Mouse (Mus musculus) intestine, embryonic 14.5 days (tissue): Measurements from ENCODE around the gene 1600014C23Rik. TPM values are rescaled to one million over a fixed set of nuclear protein-coding genes. Genes with fewer than 3 reads are reported as not detected.
A peak's percentile ranks its signal among the peaks of the same experiment; 100 is the strongest.

Experiments used
- ATAC-seq: fragments of 200-750 bp; cut with Nextera tagmentation; replicated peaks from 2 replicates; pipeline ENCODE4 v1.8.0; 2017; ENCODE audit warnings: low read depth, moderate number of reproducible peaks, moderate TSS enrichment, moderate library complexity; ENCODE audit not compliant: low FRiP score, low TSS enrichment
- DNase-seq: peaks from one replicate; pipeline ENCODE4 v3.0.0-alpha.2; 2018; ENCODE audit warnings: low spot score
- H3K27ac ChIP-seq: fragments of 300-500 bp; sonication (generic); 2 replicates; pipeline ENCODE4 v1.5.1; 2014; ENCODE audit warnings: low read depth, mild to moderate bottlenecking, control low read depth
- H3K27me3 ChIP-seq: fragments of 300-500 bp; sonication (generic); replicated peaks from 2 replicates; pipeline ENCODE4 v1.6.1; 2014; ENCODE audit warnings: low read length, control low read depth; ENCODE audit not compliant: control insufficient read depth, insufficient read depth
- H3K36me3 ChIP-seq: fragments of 300-500 bp; sonication (generic); 2 replicates; pipeline ENCODE4 v1.6.1; 2014; ENCODE audit warnings: low read length, control low read depth; ENCODE audit not compliant: control insufficient read depth, insufficient read depth
- H3K4me1 ChIP-seq: fragments of 300-500 bp; sonication (generic); replicated peaks from 2 replicates; pipeline ENCODE4 v1.6.1; 2014; ENCODE audit warnings: low read length, control low read depth, mixed read lengths; ENCODE audit not compliant: control insufficient read depth, insufficient read depth
- H3K4me2 ChIP-seq: fragments of 300-500 bp; sonication (generic); 2 replicates; pipeline ENCODE4 v1.6.1; 2014; ENCODE audit warnings: low read length
- H3K4me3 ChIP-seq: fragments of 300-500 bp; sonication (generic); 2 replicates; pipeline ENCODE4 v1.5.1; 2014; ENCODE audit warnings: low read depth, low read length, control low read depth, mixed read lengths
- H3K9ac ChIP-seq: fragments of 300-500 bp; sonication (generic); 2 replicates; pipeline ENCODE4 v1.6.1; 2014; ENCODE audit warnings: mild to moderate bottlenecking, low read length
- H3K9me3 ChIP-seq: fragments of 300-500 bp; sonication (generic); 2 replicates; pipeline ENCODE4 v1.6.1; 2016; ENCODE audit warnings: low read length, control low read depth; ENCODE audit not compliant: control insufficient read depth
- WGBS: fragments of 180-500 bp; shearing (Covaris S2); extraction: QIAGEN DNeasy Blood & Tissue Kit; methylation state at CpG from one replicate; pipeline ENCODE4 v1.1.7; 2014; 5-methylcytosine and 5-hydroxymethylcytosine counted together
- polyA plus RNA-seq: library from polyadenylated mRNA; unstranded; fragments of >200 nt; fragmentation: Nextera tagmentation; extraction: Ambion mirVana; gene quantifications from 2 replicates; pipeline ENCODE4 v1.2.1, GENCODE M21; 2014

The 1600014C23Rik gene
- polyA plus RNA-seq, 1 experiment from 2014 or later = not detected

DNA sequence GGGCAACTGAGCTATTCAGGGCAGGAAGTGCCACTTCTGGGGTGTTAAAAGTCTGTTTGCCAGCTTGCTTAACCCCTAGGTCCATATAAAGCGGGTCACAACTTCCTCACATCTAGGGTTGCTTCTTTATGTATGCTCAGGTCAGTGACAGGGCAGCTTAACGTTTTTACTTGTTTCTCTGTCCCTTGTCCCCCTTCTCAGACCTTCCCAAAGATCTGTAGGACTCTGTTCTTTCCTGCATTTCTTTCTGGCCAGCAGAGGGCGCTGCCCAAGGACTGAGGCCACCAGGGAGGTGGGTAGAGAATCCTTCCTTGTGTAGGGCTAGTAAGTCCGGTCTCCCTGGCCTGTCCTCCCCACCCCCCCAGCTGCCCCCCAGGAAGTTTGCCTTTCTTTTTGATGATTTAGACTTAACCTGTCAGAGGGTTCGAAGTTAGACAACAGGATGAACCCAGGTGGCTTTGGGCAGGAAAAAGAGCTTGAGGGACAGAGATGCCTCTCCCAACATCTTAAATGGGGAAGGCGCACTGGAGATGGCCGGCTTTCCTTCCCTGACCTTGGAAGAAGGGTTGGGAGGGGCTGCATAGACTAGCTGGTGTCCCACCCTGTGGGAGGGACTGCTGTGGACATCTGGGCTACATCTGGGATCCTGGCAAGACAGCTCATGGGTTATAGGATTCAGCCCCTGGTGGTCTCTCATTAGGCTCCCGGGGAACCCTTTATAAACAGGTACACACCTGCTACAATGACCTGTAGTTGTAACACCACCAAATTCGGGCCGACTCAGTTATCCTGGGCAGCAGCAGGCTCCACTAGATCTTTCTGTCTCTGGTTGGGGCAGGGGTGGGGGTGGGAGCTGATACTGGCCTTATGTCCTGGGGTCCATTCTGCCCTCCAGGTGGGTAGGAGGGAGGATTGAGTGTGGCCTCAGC lies 2.0 kb upstream of the 1600014C23Rik start:
- peaks cover 34% of the 10 kb centered on the region for H3K4me1 ChIP-seq
- H3K4me2 ChIP-seq = peak overlapping the region; percentile 66
- H3K9me3 ChIP-seq = no peaks in the 10 kb centered on the region
- peak; percentile 46 for ATAC-seq
- H3K4me3 ChIP-seq = peak overlapping the region; percentile 41
- no peaks in the 10 kb centered on the region for H3K36me3 ChIP-seq
- peak overlapping the region; percentile 55 for H3K9ac ChIP-seq
- 9% methylated on average over 10 of the region's 10 CpGs for WGBS
- H3K27ac ChIP-seq = peak overlapping the region; percentile 95
- H3K27me3 ChIP-seq = no peaks in the 10 kb centered on the region
- peak; percentile 95 for DNase-seq

DNA sequence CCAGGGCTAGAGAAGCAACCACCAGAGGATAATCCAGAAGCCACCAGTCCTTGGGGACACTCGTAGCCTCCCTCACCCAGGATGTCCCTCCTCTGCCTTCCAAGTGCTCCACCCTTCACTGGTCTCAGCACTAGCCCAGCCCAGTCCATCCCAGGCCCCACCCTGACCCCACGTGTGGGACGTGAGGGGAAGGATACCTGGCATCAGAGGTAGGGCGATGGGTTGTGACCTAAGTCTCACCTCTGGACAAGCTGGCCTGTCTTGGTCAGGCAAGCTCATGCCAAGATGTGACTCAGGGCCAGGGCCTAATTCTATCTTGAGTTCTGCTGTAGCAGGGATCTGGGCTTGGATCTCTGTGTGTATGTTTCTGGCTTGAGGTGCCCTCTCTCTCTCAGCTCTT lies 1.2 kb upstream of the 1600014C23Rik start:
- H3K36me3 ChIP-seq = no peaks in the 10 kb centered on the region
- H3K4me1 ChIP-seq = peaks cover 34% of the 10 kb centered on the region
- peak; percentile 63 for DNase-seq
- H3K4me3 ChIP-seq = no peak overlapping the region
- H3K9ac ChIP-seq = no peak overlapping the region
- WGBS = 86% methylated on average over 4 of the region's 4 CpGs
- peak overlapping the region; percentile 47; the same call in 1 of the 2 replicates for H3K27ac ChIP-seq
- no peaks in the 10 kb centered on the region for H3K9me3 ChIP-seq
- no peak overlapping the region for H3K4me2 ChIP-seq
- H3K27me3 ChIP-seq = no peaks in the 10 kb centered on the region
- ATAC-seq = no peak

DNA sequence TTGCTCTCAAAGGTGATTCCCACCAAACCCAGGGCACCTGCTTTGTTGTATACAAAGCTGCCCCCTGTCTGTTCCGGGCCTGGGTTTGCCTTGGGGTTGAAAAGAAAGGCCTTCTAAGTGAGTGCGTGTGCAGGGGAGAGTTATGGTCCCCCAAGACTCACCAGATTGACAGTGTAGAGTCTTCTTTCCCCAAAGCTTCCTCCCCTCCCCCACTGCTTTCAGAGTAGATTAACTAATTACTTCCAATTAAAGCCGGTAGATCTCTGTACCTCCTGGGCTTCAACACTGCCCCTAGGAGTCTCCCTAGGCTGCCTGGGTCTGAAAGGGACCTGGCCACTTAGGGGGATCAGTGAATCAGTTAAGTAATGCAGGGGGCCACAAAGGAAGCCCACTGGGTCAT lies 689 bp upstream of the 1600014C23Rik start:
- Histone ChIP-seq H3K4me2 (peak overlapping the region; percentile 68), H3K36me3 (no peaks in the 10 kb centered on the region), H3K9ac (peak overlapping the region; percentile 44; the same call in 1 of the 2 replicates), H3K4me3 (peak overlapping the region; percentile 29; the same call in 1 of the 2 replicates), H3K27me3 (no peaks in the 10 kb centered on the region), H3K4me1 (peaks cover 34% of the 10 kb centered on the region), H3K27ac (0 out of 2 replicates have a peak overlapping the region, but pooled peaks have one; percentile 14), H3K9me3 (no peaks in the 10 kb centered on the region)
- no peak for ATAC-seq
- DNase-seq = no peak
- WGBS = 21% methylated on average over 3 of the region's 3 CpGs

DNA sequence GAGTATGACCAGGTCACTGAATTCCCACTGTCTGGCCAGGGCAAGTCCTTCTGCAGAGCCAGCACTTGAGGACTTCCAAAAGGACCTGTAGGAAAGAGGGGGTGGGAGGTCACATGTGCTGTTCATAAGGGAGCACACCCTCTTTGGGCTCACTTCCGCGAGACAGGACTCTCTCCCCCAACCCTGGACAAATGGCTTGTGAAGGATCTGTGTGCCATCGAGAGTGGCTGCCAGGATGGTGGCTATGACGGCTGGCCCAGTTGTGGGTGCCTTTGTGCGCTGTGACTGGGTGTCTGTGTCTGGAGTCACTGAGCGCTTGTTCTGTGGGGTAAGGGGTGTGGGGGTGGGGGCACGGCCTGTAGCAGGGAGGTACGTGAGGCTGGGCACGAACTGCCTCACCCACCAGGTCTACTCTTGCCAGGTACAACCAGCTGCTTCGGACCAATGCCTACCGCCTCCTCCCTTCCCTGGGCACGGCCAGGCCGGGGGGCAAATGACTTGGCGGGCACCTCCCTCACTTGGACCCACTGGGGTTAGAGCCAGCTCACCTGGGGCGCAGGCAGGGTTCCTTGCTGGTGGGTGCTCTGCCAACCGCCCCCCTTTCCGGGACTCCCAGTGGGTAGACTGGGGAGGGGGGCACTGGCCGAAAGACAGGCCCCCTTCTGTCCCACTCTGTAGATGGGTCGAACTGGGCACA lies 458 bp downstream of the 1600014C23Rik start:
- 72% methylated on average over 19 of the region's 19 CpGs for WGBS
- no peak for DNase-seq
- Histone ChIP-seq H3K9me3 (no peaks in the 10 kb centered on the region), H3K9ac (peak overlapping the region; percentile 44), H3K27me3 (no peaks in the 10 kb centered on the region), H3K4me2 (peak overlapping the region; percentile 68), H3K27ac (no peak overlapping the region), H3K36me3 (no peaks in the 10 kb centered on the region), H3K4me1 (peaks cover 34% of the 10 kb centered on the region), H3K4me3 (peak overlapping the region; percentile 29)
- no peak for ATAC-seq

DNA sequence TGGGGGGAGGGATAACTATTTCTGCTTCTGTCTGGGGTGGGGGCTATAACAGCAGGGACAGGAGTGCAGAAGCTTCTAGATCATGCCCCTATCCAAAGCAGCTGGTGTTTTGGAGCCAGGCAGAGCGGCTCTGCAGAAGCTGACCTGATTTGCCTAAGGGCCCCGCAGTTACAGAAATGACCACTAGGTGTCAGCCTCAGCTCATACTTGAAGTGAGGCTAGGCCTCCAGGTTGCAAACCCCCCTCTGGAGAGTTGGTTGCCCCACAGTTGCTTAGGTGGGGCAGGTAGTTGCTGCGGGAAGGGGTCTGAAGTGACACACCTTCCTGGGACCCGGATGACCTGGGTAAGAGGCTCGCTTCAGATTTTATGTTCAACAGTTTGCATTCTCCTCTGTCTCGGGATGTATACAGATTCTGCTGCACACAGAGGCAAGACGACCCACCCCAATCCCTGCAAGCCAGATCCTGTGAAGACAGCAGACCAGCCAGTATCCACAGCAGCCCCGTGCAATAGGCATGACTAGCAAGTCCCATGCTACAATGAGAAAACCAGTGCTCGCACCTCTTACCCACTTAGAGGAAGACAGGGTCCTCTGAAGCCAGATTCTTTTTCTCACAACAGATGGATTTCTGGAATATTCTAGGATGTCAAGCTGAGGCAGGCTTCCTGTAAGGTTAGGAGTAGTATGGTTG lies 2.3 kb downstream of the 1600014C23Rik start:
- Histone ChIP-seq H3K9me3 (no peaks in the 10 kb centered on the region), H3K4me3 (no peak overlapping the region), H3K9ac (no peak overlapping the region), H3K27me3 (no peaks in the 10 kb centered on the region), H3K4me1 (peaks cover 31% of the 10 kb centered on the region), H3K27ac (no peak overlapping the region), H3K4me2 (no peak overlapping the region), H3K36me3 (no peaks in the 10 kb centered on the region)
- ATAC-seq = no peak
- WGBS = 25% methylated on average over 9 of the region's 9 CpGs
- DNase-seq = peak; percentile 98

DNA sequence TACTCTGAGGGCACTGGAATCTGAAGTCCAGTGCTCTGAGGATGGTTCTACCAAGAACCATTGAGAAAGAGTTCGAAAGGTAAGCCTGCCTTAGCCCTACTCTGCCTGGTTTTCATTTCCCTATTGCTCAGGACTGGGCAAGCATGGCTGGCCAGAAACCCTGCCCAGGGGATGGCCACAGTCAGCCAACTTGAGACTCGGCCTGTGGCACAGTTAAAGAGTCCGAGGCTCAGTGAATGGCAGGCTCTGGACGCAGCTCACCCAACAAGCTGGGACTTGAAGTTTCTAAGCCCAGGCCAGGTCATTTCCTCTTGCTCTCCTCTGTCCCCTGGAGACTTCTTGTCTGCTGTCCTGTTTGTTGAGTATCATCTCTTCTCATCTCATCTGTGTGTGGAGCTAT lies 2.9 kb downstream of the 1600014C23Rik start:
- no peak overlapping the region for H3K4me2 ChIP-seq
- H3K27ac ChIP-seq = no peak overlapping the region
- H3K36me3 ChIP-seq = no peaks in the 10 kb centered on the region
- no peak overlapping the region for H3K4me3 ChIP-seq
- no peaks in the 10 kb centered on the region for H3K27me3 ChIP-seq
- peaks cover 25% of the 10 kb centered on the region for H3K4me1 ChIP-seq
- no peaks in the 10 kb centered on the region for H3K9me3 ChIP-seq
- no peak for DNase-seq
- no peak for ATAC-seq
- no peak overlapping the region for H3K9ac ChIP-seq
- 91% methylated on average over 4 of the region's 4 CpGs for WGBS

DNA sequence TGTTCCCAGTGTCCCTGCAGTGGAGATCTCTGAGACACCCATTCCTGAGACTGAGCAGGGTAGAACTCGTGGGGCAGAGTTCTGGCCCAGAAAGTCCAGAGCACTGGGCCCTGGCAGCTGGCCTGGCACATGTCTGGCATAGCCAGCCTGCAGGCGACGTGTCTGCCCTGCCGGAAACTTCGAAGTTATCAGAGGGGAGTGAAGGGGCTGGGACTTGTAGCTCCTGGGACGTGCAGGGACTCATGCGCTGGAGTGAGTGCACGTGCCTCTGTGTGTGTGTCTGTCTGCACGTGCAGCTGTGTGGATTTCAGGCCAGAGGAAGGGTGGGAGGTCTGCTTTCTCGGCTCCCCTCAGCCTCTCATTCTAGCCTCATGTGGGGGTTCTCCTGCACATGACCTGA lies 4.3 kb downstream of the 1600014C23Rik start:
- no peak overlapping the region; the same call in 1 of the 2 replicates for H3K27ac ChIP-seq
- no peak overlapping the region for H3K4me3 ChIP-seq
- no peaks in the 10 kb centered on the region for H3K36me3 ChIP-seq
- 46% methylated on average over 10 of the region's 10 CpGs for WGBS
- no peaks in the 10 kb centered on the region for H3K27me3 ChIP-seq
- H3K9ac ChIP-seq = no peak overlapping the region
- no peak for DNase-seq
- no peak for ATAC-seq
- no peaks in the 10 kb centered on the region for H3K9me3 ChIP-seq
- peaks cover 15% of the 10 kb centered on the region for H3K4me1 ChIP-seq
- H3K4me2 ChIP-seq = no peak overlapping the region

DNA sequence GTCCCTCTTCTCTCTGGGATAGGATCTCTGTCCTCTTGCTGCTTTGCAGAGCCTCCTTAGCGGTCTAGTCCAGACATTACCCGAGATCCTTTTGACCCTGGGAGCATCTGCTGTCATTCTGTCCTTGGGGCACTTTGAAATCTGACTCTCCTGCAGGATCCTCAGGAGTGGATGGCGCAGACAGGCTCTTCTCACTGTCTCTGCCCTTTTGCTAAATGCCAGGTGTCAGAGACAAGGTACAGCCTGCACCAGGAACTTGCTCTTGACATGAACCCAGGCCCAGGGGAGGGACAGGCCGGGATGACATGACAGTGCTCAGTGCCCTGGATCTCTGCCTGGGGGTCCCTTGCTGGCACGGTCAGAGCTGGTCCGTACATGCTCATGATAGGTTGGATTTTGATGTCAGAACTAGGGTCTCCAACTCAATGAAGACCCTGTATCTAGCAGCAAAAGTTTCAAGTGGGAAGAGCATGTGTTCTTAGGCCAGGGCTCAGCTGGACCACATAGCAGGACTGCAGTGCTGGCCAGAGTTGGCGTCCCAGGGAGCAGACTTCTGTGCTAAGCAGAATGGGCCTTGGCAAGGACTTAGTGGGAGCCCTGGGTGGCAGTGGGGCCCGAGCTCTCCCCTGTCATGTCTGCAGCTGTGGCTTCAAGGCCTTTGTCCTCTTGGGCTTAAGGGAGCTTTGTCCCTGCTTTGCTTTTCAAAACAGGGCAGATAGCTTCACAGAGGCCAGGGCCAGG lies 5.5 kb downstream of the 1600014C23Rik start:
- no peak overlapping the region for H3K9ac ChIP-seq
- 58% methylated on average over 8 of the region's 8 CpGs for WGBS

More for the DNA sequence above, 5.5 kb downstream of the 1600014C23Rik start:
- Histone ChIP-seq H3K36me3 (no peaks in the 10 kb centered on the region), H3K9me3 (no peaks in the 10 kb centered on the region), H3K27ac (no peak overlapping the region), H3K4me1 (peaks cover 8% of the 10 kb centered on the region; the same call in 1 of the 2 replicates), H3K4me3 (no peak overlapping the region), H3K4me2 (no peak overlapping the region), H3K27me3 (no peaks in the 10 kb centered on the region)
- ATAC-seq (no peak), DNase-seq (no peak)
